Mouse (Mus musculus): ENCODE results near the gene Tmem37.

- no peak for TF ChIP-seq CTCF (IDR thresholded peaks at IDR 0.05; ENCODE audit: insufficient read depth, low read length)
- TF ChIP-seq POLR2A (IDR thresholded peaks at IDR 0.05; ENCODE audit: borderline replicate concordance, extremely low read depth, low read depth, low read length): no peak
These were observed 16.8 kb downstream of the Tmem37 start for GRCm38 (mm10) chr1:120057044-120057443.
